Mouse (Mus musculus): ENCODE data around the gene Ap1g2.

Gene Ap1g2

DNA sequence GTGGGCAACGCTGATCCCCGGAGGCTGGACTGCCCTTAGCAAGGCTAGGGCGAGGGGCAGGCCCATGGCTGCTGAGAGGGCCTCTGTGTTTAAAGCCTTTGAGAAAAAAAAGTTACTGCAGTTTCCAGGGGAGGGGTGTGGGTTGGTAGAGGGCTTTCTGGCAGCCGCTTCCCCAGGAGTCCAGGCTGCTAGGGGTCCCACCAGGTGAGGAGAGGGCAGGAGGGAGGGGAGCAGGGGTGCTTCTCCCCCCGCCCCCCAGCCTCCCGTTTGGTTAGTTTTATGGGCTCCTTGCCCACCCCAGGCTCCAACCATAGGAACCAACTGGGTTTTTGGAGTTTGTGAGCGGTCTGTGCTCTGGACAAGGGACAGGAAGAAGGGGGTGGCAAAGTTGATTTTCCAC lies 44.5 kb downstream of the Ap1g2 start:
- no peak for DNase-seq (ENCODE audit: extremely low spot score, low read depth, low spot score)

DNA sequence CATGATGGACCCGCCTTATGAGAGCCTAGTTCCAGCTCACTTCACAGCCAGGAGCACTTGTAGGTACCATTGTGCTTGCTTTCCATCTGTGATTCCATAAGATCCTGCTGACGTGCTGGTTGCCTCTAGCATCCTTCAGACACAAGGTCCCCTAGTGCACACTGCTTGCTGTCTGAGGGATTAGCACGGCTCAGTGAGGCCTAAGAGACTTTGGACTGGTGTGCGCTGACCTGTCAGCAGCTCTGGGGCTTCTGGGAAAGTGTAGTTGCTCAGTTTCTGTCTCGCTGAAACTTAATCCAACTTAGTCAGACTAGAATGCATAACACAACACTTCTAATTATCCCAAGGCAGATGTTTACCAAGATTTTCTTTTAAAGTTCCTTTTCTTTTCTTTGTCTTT lies 46.5 kb downstream of the Ap1g2 start:
- DNase-seq (ENCODE audit: extremely low spot score, low read depth, low spot score) = no peak

DNA sequence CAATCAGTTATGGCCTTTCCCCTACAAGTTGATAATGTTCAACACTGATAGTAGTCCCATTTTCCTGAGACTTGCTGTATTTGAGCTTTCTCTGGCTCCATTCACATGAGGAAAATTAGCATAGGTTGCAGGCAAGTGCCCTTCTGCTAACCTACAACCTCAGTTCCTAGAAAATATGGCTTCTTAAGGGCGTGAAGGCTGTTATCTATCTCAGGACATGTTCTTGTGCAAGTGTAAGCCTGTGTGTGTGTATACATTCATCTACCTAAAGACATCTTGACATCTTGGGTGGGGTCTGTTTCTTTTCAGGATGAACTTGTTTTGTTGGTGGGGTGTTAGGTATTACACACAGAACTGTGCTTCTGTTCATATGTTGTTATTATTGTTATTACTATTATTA lies 47.4 kb downstream of the Ap1g2 start:
- no peak for DNase-seq (ENCODE audit: extremely low spot score, low read depth, low spot score)

DNA sequence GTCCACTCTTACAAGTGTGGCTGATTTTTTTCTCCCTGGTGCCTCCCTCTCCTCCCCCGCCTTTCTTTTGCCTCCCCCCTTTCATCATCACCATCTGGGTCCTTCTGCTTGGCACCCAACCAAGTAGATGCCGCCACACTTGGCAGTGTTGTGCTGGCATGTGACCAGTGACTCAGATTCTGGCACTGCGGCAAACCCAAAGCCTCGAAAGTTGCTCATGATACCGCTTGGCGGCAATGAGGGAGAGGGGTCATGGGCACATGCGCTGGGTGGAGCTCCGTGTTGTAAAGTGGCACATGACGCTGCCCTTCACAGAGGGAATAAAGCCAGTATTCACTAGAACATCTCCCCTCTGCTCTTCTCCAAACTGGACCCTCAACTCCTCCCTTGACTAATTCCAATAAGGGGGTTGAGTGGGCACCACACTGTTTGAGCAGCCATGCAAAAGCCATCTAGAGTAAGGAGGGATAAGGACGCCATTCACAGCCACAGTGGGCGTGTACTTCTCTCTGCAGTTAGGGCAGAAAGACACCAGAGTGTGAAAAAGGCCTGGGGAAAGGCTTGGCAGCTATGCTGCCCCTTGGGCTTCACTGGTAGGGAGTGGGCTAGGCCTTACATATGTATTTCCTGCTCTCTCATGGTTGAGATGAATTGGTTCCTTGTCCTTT lies 51.1 kb downstream of the Ap1g2 start:
- DNase-seq (ENCODE audit: extremely low spot score, low read depth, low spot score) = no peak

DNA sequence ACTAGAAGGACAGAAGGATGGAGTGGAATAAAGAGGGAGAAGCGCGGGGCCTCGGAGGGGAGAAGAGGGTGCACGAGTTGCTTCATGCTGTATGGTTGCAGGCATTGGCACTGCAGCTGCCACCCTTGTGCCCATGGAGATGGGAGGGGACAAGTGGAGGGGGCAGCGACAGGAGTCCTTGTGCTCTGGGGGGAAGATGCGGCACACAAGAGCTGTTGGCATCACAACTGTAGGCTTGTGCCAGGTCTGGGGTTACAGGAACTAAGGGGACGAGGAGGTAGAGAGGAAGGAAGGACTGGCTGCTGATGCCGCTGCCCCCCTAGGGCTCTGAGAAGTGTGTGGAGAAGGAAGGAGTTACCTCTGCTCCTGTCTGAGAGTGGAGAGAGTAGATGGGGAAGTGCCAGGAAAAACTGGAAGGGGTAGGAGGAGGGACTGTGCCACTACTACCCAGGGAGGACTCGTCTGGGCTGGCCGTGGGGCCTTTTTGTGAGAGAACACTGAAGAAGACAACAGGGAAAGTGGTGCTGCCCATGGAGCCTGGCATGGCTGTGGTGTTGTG lies 52.1 kb downstream of the Ap1g2 start:
- DNase-seq (ENCODE audit: extremely low spot score, low read depth, low spot score) = no peak

DNA sequence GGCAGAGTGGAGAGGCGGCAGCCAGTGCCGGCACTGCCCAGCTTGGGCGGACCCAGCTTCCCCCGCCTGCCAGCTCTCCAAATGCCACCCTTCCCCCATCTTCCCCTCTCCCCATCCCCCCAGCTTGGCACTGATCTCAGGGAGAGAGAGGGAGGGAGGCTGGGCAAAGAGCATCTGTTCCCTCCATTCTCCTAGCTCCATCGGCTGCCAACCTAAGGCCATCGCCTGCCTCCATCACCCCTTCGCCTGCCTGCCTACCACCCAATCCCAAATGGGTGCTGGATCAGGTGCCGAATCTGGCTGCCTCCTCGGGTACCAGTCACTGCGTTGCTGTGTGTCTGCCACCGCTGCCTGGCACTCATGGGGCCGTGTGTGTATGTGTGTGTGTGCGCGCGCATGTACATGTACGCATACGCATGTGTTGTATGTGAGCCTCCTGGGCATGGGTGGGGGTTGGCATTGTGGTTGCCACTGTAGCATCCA lies 52.6 kb downstream of the Ap1g2 start:
- no peak for DNase-seq (ENCODE audit: extremely low spot score, low read depth, low spot score)

DNA sequence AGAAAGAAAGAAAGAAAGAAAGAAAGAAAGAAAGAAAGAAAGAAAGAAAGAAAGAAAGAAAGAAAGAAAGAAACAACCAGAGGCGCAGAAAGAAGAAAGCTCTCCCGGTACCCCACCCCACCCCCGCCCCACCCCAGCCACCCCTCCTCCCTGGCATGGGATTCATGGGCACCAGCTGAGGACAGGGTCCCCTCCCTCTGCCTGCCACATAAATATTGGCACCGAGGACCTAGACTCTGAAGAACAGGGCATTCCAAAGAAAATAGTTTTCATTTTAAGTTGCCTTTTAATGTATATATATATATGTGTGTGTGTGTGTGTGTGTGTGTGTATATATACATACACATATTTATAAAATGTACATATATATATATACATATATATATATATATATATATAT lies 53.3 kb downstream of the Ap1g2 start:
- no peak for DNase-seq (ENCODE audit: extremely low spot score, low read depth, low spot score)

DNA sequence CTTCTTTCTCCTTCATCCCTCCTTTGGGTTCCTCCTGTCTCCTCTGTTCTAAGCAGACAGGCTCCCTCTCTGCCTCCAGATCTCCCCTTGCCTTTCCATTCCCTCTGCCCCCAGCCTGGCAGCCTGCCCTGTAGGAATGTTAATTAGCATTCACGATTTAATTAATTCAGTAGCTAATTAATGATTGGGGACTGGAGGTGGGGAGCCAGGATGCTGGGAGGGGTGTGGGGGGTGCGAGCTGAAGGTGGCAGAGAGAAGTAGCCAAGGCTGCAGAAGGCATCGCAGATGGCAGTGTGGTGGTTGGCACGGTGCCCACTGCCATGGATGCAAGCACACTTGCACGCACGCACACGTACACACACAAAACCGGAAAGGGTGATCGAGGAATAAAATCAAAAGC lies 53.9 kb downstream of the Ap1g2 start:
- no peak for DNase-seq (ENCODE audit: extremely low spot score, low read depth, low spot score)
